Mouse (Mus musculus): ENCODE measurements around the gene Tmem97.

DNA sequence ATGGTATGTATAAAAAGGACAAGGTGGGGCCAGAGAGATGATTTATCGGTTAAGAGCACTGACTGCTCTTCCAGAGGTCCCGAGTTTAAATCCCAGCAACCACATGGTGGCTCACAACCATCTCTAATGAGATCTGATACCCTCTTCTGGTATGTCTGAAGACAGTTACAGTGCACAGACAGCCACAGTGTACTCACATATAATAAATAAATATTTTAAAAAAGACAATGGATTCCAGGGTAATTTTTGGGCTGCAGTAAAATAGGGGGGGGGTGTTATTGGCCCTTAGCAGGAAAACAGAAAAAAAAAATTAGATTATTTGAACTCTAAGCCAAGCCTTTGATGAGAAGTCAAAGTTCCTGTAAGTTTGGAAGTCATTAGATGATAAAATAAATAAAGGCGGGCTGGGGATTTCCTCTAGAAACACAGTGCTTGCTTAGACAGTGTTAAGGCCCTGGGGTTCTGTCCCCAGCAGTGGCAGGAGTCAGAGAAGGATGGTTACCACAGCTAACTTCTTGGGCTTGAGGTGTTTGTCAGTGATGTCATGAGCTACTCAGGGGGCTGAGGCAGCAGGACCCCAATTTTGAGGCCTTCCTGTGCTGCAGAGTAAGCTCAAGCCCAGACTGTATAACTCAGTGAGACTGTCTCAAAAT is 48.3 kb upstream of the Tmem97 start:
- no peak for TF ChIP-seq EP300 (IDR thresholded peaks at IDR 0.05; ENCODE audit: low read depth)
- TF ChIP-seq CTCF (IDR thresholded peaks at IDR 0.05; ENCODE audit: low read depth): no peak
